Mouse (Mus musculus) frontal cortex, postnatal 10 days (tissue): Measurements from ENCODE around the gene Hnrnpa0.
"Not testable (repeated sequence)": the region's sequence is repeated elsewhere in the genome, so short reads cannot be mapped to it uniquely, and the experiment has no call there.

Source experiments
- DNase-seq, 2 experiments: peaks; one replicate each; pipeline ENCODE4 v3.0.0; 2022; ENCODE audit warnings: low spot score in 2 of 2, mixed read lengths in 1 of 2

Hnrnpa0 gene

GRCm38 (mm10) chr13:58128396-58128767 lies at the start of gene Hnrnpa0:
Gene Hnrnpa0, minus strand, starts transcription at chr13:58128556.
- peak; percentile 88 to 94 for DNase-seq

DNA sequence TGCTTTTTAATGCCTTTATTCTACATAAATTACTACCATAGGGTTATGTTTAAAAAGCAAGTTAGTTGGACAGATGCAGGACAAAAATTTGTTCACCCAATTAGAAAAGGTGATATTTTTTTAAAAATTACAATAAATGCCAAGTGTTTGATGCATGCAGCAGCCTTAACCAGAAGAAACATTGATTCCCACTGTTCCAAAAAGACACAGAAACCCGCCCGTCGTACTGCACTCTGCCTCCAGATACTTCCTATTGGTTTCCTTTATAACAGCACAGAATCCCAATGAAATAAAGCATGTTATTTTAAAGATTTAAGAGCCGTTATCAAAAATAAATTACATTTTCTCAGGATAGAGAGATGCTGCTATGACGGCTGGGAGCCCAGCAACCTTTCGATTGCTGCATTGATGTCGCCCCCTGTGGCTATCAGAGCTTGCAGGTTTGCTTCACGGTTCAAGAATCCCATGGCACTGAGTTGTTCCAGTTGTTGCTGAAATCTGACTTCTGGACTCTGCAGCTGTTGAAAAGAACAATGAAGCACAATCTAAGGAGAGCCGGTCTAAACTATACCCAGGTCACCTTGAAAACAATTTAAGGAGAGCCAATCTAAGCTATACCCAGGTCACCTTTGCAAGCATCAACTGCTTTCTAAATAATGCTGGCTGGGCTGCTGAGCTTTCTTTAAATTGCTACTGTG lies 49.3 kb upstream of the Hnrnpa0 start:
- DNase-seq = peak; percentile 100

GRCm38 (mm10) chr13:58176105-58176504 lies 47.7 kb upstream of the Hnrnpa0 start:
- DNase-seq = no peak

GRCm38 (mm10) chr13:58168119-58168518 lies 39.8 kb upstream of the Hnrnpa0 start:
- no peak for DNase-seq

DNA sequence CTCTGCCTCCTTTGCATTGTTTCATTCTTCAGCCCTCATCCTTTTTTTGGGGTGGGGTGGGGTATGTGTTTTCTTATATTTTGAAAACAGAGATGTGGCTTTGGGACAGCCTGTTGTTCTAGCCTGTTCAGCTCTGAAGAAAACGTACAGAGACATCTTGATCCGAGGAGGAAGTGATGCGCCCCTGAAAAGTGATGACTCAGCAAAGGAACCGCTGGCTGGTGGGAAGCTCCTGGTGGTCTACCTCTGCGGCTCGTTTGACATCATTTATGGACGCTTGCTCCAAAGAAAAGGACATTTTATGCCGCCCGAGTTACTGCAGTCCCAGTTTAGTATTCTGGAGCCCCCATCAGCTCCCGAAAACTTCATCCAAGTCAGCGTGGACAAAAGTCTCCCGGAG lies 35.0 kb upstream of the Hnrnpa0 start:
- DNase-seq = no peak

DNA sequence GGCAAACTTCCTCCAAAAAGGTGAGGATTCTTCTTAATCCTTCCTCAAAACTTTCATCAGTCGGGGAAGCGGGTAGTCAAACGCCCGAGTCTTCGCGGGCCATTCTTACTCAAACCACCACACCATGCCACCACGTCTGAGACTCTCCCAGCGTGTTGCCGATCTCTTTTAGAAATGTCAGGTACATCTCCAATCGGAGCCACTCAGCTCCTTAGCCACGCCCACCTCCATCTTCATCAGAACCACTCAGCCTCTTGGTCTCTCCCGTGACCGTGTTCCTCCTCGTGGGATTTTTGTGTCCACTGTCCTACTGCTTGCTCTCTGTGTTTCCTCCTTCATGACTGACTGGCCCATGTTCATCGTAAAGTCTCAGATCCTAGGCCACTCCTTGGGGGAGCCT lies 32.4 kb upstream of the Hnrnpa0 start:
- DNase-seq = no peak

GRCm38 (mm10) chr13:58158099-58158912 lies 29.9 kb upstream of the Hnrnpa0 start:
- peak; percentile 80 to 85 for DNase-seq

DNA sequence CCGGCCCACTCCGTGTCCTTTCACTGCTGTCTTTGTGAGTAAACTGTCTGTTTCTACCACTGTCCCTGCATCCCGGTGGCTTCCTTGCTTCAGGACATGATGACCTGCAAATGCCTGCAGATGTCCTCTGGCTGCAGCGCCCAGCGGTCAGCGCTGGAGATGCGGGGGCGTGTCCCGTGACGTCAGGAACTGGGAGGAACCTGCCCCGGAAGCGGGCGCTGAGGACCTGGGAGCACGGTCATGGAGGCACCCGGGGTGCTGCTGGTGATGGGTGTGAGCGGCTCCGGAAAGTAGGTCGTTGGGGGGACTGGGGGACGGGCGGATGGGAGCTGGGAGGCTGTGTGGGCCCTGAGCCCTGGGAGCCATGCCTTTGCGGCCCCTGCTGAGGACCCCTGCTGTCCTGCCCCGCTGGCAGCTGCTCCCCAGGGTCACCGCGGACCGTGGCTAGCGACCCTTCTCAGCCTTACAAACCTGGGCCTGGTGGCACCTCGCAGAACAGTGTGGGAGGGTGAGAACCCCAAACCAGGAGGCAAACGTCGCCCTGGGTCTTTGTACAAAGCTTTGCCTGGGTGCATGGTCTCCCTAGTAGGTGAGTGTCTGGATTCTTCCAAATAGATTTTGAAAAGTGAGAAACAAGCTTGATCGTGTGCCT lies 29.2 kb upstream of the Hnrnpa0 start, which contains the start of gene Idnk:
TSS of gene Idnk (plus strand) at position 203 of the 652 bp plus-strand sequence.
- peak; percentile 66 to 79 for DNase-seq

DNA sequence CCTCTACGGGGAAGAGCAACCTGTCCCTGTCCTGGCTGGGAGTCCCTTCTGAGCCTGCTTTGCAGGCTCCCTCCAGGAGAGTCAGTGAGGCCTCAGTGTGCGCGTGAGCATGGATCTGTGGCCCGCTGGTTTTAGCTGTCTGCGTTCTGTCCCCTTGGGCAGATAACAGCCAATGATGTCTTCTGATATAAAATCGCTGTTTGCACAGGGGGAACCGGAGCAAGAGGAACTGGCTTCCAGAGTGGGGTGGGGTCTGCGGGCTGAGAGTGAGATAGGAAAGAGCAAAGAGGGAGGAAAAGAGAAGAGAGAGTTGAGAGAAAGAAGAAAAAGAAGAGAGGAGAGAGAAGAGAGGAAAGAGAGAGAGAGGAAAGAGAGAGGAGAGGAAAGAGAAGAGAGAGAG lies 28.7 kb upstream of the Hnrnpa0 start:
- no peak for DNase-seq

- no peak for DNase-seq
Measured at GRCm38 (mm10) chr13:58156031-58156430, 27.7 kb upstream of the Hnrnpa0 start.

DNA sequence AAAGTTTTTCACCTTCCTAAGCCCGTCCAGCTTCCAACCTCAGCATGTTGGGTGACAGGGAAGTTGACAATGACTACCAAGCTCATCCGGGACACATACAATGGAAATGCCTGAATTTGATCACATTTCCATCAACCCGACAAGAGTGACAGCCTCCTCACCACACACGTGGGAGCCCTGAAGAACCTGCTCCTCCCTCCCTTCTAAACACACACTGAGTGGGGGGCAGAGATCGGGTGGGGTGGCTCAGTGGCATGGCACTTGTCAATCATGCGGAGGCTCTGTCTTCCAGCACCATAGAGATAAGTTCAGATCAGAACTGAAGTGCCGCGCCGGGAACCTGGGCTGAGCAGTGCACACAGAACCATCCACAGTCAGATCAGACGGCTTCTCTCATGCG lies 22.1 kb upstream of the Hnrnpa0 start:
- DNase-seq = no peak

DNA sequence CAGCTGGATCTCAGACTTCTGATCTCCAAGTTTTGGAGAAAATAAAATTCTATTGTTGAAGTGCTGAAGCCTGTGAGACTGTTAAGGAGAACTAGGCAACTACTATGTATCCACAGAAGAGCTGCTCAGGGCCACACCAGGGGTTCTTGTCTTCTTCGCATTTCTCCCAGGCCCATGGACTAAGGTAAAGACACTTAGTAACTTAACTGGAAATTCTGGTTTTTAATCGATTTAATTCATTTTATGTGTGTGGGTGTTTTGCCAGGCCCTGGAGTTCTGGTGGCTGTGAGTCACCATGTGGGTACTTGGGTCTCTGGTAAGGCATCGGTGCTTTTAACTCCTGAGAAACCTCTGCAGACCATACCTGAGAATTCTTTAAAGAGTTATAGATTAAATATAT lies 21.3 kb upstream of the Hnrnpa0 start:
- no peak for DNase-seq

GRCm38 (mm10) chr13:58149033-58149558 lies 20.7 kb upstream of the Hnrnpa0 start:
- DNase-seq = no peak

DNA sequence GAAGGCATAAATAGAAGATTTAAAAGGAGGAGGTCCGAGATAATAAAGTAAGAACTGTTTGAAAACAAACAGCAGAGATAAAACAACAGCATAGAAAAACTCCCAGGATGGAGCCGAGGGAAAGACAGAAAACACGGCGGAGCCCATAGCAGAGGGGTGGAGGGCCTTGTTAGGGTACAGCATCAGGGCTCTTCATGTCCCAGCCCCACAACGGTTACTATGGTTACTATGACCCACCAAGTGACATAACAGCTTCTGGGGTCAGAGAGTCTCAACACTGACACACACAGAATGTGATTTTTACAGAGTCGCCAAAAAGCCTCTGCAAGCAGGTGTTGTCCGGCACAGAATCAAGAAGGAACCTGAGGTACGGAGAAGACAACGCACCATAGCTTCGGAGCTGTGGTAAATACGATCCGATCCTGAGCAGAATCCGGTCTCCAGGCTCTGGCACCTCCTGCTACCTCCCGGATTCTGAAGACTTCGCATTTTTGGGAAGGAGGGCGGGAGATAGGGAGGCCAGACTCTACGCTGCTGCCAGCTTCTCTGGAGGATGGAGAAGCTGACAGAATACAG lies 20.0 kb upstream of the Hnrnpa0 start:
- DNase-seq = no peak

- DNase-seq = no peak
Measured at GRCm38 (mm10) chr13:58147760-58148159, 19.4 kb upstream of the Hnrnpa0 start.

DNA sequence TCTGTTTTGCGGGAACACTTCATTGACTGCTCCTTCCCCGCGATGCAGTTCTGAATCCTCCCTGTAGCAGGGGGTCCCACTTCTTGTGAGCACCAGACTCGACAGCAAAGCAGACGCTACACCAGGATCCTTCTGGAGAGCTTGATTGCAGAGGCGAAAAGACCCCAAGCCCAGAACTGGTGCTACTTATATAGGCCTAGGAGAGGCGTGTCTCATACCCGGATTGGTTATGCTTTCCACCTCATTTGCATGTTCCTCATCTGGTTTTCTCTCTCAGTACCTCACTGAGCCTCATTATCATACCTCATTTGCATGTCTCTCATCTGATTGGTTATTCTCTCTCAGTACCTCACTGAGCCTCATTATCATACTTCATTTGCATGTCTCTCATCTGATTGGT lies 18.2 kb upstream of the Hnrnpa0 start:
- not testable (repeated sequence) for DNase-seq

DNA sequence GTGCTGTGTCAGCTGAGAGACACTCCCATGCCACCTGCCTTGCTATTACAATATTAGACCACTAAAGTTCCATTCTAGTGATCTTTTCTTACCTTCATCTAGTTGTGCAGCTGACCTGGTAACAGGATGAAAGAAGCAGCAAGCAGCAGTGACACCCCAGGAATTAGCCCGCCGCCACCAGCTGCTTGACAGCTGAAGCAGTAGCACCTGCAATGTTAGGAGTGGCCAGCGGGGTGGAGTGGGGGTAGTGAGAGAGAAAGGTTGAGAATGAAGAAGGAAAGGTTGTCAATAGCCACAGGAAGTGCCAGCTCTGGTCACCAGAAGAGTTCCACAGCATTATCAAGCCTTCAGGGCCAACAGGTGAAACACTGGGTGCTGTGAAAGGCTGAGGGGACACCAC lies 3.3 kb upstream of the Hnrnpa0 start:
- DNase-seq = no peak

DNA sequence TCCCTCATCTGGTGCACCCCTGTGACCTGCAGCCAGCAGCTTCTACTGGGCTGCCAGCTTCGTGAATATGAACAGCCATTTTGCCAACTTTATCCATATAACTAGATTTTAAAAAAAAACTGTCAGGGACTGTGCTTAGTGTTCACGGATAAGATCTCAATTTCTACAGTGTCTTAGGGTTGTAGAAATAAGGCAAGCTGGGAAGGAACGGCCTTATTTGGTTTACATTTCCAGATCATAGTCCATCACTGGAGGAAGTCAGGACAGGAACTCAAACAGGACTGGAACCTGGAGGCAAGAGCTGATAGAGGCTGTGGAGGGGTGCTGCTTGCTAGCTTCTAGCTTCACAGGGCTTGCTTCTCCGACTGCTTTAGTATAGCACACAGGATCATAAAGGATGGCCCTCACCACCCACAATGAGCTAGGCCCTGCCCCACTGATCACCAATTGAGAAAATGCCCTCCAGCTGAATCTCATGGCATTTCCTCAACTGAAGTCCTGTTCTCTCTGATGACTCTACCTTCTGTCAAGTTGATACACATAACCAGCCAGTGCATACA lies 1.4 kb upstream of the Hnrnpa0 start:
- DNase-seq = no peak

- peak; percentile 94 to 97 for DNase-seq
Measured at GRCm38 (mm10) chr13:58128768-58129671, 664 bp upstream of the Hnrnpa0 start.

DNA sequence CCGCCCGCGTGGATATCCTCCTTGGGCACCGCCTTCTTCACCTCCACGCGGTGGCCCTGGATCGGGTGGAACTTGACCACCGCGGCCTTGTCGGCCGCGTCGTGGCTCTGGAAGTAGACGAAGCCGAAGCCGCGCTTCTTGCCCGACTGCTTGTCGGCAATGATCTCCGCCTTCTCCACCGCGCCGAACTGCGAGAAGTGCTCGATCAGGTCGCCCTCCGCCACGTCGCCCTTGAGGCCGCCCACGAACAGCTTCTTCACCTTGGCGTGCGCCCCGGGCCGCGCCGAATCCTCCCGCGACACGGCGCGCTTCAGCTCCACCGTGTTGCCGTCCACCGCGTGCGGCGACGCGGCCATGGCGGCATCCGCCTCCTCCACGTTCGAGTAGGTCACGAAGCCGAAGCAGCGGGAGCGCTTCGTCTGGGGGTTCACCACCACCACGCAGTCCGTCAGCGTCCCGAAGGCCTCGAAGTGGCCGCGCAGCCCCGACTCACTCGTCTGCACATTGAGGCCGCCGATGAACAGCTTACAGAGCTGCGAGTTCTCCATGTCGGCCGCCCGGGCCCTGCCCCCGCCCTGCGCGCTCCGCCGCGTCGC lies 492 bp downstream of the Hnrnpa0 start:
- DNase-seq = peak in 1 of 2 experiments; percentile 75
